Mouse (Mus musculus) forebrain, embryonic 12.5 days (tissue): Measurements from ENCODE around the gene Arf5. TPM values are rescaled to one million over a fixed set of nuclear protein-coding genes. Genes with fewer than 3 reads are reported as not detected.

ENCODE experiments used
- ATAC-seq: fragments of 200-750 bp; cut with Nextera tagmentation; 2 replicates; pipeline ENCODE4 v1.8.0; 2017; ENCODE audit warnings: moderate TSS enrichment; ENCODE audit not compliant: low FRiP score
- H3K27ac ChIP-seq: fragments of 300-500 bp; sonication (generic); 2 replicates; pipeline ENCODE4 v1.5.1; 2016; ENCODE audit warnings: mild to moderate bottlenecking
- H3K27me3 ChIP-seq: fragments of 300-500 bp; sonication (generic); 2 replicates; pipeline ENCODE4 v1.6.1; 2016; ENCODE audit warnings: mild to moderate bottlenecking
- H3K36me3 ChIP-seq: fragments of 300-500 bp; sonication (generic); replicated peaks from 2 replicates; pipeline ENCODE4 v1.6.1; 2016; ENCODE audit warnings: mild to moderate bottlenecking
- H3K4me1 ChIP-seq: fragments of 300-500 bp; sonication (generic); 2 replicates; pipeline ENCODE4 v1.6.1; 2016
- H3K4me2 ChIP-seq: fragments of 300-500 bp; sonication (generic); 2 replicates; pipeline ENCODE4 v1.6.1; 2016; ENCODE audit warnings: mild to moderate bottlenecking, moderate library complexity
- H3K4me3 ChIP-seq: fragments of 300-500 bp; sonication (generic); replicated peaks from 2 replicates; pipeline ENCODE4 v1.5.1; 2016; ENCODE audit warnings: mild to moderate bottlenecking
- H3K9ac ChIP-seq: fragments of 300-500 bp; sonication (generic); 2 replicates; pipeline ENCODE4 v1.6.1; 2016; ENCODE audit warnings: mild to moderate bottlenecking
- H3K9me3 ChIP-seq: fragments of 300-500 bp; sonication (generic); 2 replicates; pipeline ENCODE4 v1.6.1; 2016
- WGBS: fragments of 180-500 bp; shearing (Covaris S2); methylation state at CpG from one replicate; pipeline ENCODE4 v1.1.7; 2016; 5-methylcytosine and 5-hydroxymethylcytosine counted together
- polyA plus RNA-seq: library from polyadenylated mRNA; unstranded; fragments of >200 nt; fragmentation: Nextera tagmentation; extraction: Ambion mirVana; gene quantifications from 2 replicates; pipeline ENCODE4 v1.2.1, GENCODE M21; 2016

Gene Arf5
- polyA plus RNA-seq: 288 and 291 TPM in 2 replicates

DNA sequence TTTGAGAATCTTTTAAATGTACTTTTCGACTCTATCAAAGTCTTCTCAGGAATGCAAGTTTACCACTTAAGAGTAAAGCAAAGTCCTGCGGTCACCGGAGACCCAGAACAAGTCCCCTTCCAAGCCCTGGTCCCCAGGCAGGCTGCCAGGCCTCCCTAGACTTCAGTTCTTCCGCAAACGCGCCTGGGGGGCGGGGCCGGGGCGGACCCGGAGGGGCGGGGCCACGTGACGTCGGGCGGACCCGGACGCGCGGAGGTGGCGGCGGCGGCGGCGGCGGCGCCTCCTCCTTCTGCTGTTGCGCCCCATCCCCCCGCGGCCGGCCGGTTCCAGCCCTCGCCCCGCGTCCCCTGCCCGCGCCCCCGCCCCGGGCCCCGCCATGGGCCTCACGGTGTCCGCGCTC, at the start of gene Arf5:
Arf5 (plus strand) TSS at position 248 of the 400 bp plus-strand sequence.
- Histone ChIP-seq H3K9me3 (no peaks in the 10 kb centered on the region), H3K27me3 (no peaks in the 10 kb centered on the region), H3K4me2 (peak within 1 kb of the TSS; percentile 66), H3K36me3 (peaks cover 18% of the 10 kb centered on the region), H3K9ac (peak within 1 kb of the TSS; percentile 94), H3K4me3 (peak within 1 kb of the TSS; percentile 86), H3K27ac (peak within 1 kb of the TSS; percentile 75), H3K4me1 (peaks cover 36% of the 10 kb centered on the region)
- under 1% methylated on average over 40 of the region's 42 CpGs for WGBS
- peak; percentile 86 for ATAC-seq

DNA sequence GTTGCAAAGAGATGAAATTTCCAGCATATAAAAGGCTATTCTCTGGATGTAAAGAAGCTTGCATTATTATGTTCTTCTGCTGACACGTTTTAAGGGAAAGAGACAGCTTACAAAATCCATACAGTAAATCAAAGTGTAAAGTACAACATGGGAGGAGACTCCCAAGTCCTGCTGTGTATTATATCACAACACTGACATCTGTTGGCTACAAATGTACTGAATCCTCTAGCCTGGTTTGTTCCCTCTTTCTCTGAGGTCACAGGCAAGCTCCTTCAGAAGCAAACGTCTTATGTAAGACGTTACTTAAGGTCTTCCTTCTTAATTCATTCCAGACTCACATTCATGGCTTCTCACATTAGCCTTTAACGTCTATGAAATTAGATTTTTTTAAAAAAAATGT, 41.4 kb upstream of the Arf5 start:
- H3K36me3 ChIP-seq: no peaks in the 10 kb centered on the region
- H3K27me3 ChIP-seq: 0 out of 2 replicates have a peak, but pooled peaks cover 3% of the 10 kb centered on the region
- no peaks in the 10 kb centered on the region for H3K9me3 ChIP-seq
- H3K4me2 ChIP-seq: no peak overlapping the region
- H3K4me1 ChIP-seq: no peaks in the 10 kb centered on the region
- 59% methylated on average over 4 of the region's 4 CpGs for whole genome bisulfite sequencing
- H3K4me3 ChIP-seq: no peak overlapping the region
- H3K27ac ChIP-seq: no peak overlapping the region
- no peak for ATAC-seq
- no peak overlapping the region for H3K9ac ChIP-seq

DNA sequence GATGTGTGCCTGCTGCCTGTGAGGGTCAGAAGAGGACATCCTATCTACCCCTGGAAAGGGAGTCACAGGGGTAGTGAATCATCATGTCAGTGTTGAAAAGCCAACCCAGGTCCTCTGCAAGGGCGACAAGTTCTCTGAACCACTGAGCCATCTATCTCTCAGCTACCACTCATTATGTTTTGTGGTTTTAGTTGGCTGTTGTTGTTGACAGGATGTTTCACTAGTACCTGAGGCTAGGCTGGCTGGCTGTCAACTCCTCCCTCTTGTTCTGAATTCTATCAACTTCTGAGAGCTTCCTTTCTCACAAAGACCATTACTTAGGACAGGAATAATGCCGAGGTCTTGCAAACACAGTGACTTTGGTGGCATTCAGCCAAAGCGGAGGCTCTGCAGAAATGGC, 38.2 kb upstream of the Arf5 start:
- Histone ChIP-seq H3K36me3 (no peaks in the 10 kb centered on the region), H3K9me3 (no peaks in the 10 kb centered on the region), H3K4me2 (no peak overlapping the region), H3K27ac (no peak overlapping the region), H3K27me3 (0 out of 2 replicates have a peak, but pooled peaks cover 3% of the 10 kb centered on the region), H3K4me1 (no peaks in the 10 kb centered on the region), H3K9ac (no peak overlapping the region), H3K4me3 (no peak overlapping the region)
- no peak for ATAC-seq
- WGBS: 78% methylated on average over 3 of the region's 3 CpGs

DNA sequence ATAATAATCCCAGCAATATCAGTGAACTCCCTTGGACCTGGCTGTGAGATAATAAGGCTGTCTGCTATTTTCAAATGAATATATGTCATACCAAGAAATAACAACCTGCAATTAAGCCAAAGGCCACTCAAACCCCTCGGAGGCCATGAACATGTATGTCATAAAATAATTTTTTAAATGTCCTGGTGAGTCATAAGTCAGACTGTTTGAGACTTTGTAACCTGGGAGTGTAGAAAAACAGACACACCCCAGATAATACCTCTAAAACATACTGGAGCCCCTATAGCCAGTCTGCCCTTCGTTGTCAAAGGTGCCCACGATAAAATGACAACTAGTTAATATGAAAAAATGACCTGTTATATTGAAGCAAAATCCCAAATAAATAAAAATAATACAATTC, 34.3 kb upstream of the Arf5 start:
- no peaks in the 10 kb centered on the region for H3K9me3 ChIP-seq
- H3K9ac ChIP-seq: no peak overlapping the region
- no peak for ATAC-seq
- peaks cover 28% of the 10 kb centered on the region for H3K27me3 ChIP-seq
- no peak overlapping the region for H3K27ac ChIP-seq
- no peaks in the 10 kb centered on the region for H3K4me1 ChIP-seq
- H3K4me2 ChIP-seq: no peak overlapping the region
- no peaks in the 10 kb centered on the region for H3K36me3 ChIP-seq
- WGBS: 96% methylated on average over 3 of the region's 3 CpGs
- H3K4me3 ChIP-seq: no peak overlapping the region

DNA sequence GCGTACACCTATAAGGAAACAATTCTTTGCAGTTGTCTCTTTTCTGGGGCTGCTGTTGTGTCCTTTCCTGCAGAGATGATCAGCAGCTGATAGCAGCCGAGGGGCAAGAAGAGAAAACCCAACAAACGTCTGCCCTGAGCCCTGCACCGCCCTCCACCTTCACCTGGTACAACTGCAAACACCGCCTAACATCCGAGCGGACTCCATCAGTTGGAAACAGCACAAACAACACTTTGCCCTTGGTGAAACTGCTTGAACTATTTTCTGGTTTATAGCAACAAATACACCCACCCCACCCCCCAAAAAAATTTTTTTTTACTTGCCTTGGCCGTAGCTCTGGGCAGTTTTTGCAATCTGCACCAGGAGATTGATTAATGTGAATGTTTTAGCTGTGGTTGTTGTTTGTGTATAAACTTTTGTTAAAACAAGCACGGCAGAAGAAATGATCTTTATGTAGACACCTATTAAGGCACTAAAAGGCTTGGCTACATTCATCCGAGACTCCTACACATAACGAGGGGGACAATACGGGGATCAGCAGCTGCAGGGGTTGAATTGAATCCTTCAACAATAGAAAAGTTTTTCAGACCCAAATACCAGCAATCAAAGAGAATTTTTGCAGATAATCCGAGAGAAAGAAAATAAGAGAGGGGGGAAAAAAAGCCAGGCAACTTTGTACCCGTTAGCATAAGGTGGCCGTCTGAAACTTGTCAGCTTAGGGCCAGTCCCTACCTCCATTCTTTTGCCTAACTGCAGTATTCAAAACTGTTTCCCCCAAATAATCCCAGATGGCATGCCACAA, 27.1 kb upstream of the Arf5 start:
- peak overlapping the region; percentile 47 for H3K4me3 ChIP-seq
- no peaks in the 10 kb centered on the region for H3K36me3 ChIP-seq
- H3K9me3 ChIP-seq: 0 out of 2 replicates have a peak, but pooled peaks cover 4% of the 10 kb centered on the region
- peak; percentile 57 for ATAC-seq
- H3K27ac ChIP-seq: peak overlapping the region; percentile 83; the same call in 1 of the 2 replicates
- 3% methylated on average over 15 of the region's 15 CpGs for WGBS
- H3K4me1 ChIP-seq: peaks cover 24% of the 10 kb centered on the region
- H3K9ac ChIP-seq: peak overlapping the region; percentile 7; the same call in 1 of the 2 replicates
- H3K27me3 ChIP-seq: peaks cover 62% of the 10 kb centered on the region
- H3K4me2 ChIP-seq: peak overlapping the region; percentile 76

DNA sequence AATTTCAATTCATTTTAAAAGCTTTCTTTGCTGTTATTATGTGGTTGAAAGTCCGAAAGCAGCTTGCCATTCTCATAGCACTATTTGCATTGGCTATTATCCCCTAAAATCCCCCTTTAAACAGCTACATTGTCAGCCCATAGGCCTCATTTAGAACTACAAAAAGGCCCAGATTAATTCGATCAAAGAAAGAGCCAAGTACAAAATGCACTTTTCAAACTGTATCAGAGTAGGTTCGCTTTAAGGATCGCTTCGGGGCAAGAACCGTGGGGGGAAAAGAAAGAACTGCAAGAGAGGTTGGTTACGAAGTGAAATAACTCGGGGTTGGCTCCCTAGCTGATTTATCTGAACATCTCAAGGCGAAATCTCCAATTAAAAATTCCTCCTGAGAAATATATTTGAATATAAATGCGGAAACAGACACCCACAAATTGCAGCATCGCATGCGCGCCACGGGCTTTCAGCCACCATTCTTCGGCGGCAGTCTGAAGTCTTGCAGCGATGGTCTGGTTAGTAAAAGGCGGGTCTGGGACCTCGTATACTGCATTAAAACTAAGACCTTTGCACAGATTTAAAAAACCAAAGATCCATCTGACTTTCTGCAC, 26.4 kb upstream of the Arf5 start:
- peaks cover 64% of the 10 kb centered on the region for H3K27me3 ChIP-seq
- H3K36me3 ChIP-seq: no peaks in the 10 kb centered on the region
- WGBS: under 1% methylated on average over 19 of the region's 19 CpGs
- H3K4me3 ChIP-seq: peak overlapping the region; percentile 47
- 0 out of 2 replicates have a peak, but pooled peaks cover 4% of the 10 kb centered on the region for H3K9me3 ChIP-seq
- H3K27ac ChIP-seq: peak overlapping the region; percentile 83
- peak overlapping the region; percentile 76 for H3K4me2 ChIP-seq
- ATAC-seq: peak; percentile 71
- H3K9ac ChIP-seq: peak overlapping the region; percentile 53
- H3K4me1 ChIP-seq: peaks cover 24% of the 10 kb centered on the region

DNA sequence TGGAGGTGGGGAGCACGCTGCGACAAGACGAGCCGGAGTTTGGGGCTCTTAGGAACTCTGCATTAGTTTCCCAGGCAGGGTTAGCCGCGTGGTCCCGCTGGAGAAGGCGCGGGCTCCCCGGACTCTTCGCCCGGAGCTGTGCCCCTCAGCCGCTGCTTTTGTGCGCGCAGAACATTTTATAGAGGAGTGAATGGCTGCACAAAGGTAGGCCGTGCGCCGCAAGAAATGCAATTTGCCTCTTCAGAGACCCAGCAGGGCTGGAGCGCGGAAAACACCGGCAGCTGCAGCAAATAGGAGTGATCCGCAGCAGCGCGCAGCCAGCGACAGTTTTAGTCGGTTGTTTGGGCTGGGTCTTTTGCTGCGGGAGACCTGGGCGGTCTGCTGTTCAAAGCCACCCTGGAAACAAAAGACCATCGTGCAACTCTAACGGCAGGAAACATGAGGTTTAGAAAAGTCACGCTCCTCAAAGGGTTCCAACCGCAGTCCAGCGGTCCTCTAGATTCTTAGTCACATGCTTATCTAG, 25.6 kb upstream of the Arf5 start, which contains the start of gene Zfp800:
Zfp800 (minus strand) TSS at position 325 of the 523 bp plus-strand sequence.
- peak within 1 kb of the TSS; percentile 83 for H3K27ac ChIP-seq
- WGBS: under 1% methylated on average over 33 of the region's 33 CpGs

DNA sequence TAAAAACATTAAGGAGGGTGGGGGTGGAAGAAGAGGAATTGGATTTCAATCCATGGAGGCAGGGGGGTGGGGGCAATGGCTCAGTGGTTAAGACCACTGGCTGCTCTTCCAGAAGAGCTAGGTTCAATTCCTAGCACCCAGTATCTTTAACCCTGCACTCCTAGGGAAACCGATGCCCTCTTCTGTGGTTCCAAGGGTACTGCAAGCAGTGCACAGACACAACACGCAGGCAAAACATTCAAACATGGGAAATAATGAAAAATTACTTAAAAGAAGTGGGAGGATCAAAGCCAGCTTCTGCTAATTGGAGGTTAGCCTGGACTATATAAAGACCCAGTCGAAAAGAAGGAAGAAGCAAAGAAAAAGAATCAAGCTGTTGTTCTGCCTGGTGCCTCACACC, 24.6 kb upstream of the Arf5 start:
- WGBS: 90% methylated on average over 3 of the region's 3 CpGs
- no peak overlapping the region for H3K27ac ChIP-seq
- 0 out of 2 replicates have a peak, but pooled peaks cover 4% of the 10 kb centered on the region for H3K9me3 ChIP-seq
- H3K9ac ChIP-seq: no peak overlapping the region
- no peaks in the 10 kb centered on the region for H3K36me3 ChIP-seq
- peaks cover 52% of the 10 kb centered on the region for H3K27me3 ChIP-seq
- no peak overlapping the region for H3K4me2 ChIP-seq
- ATAC-seq: no peak
- H3K4me3 ChIP-seq: no peak overlapping the region
- peaks cover 24% of the 10 kb centered on the region for H3K4me1 ChIP-seq

More for the DNA sequence above, 25.6 kb upstream of the Arf5 start, which contains the start of gene Zfp800:
- peak within 1 kb of the TSS; percentile 47 for H3K4me3 ChIP-seq
- ATAC-seq: peak; percentile 47; the same call in 1 of the 2 replicates
- H3K4me2 ChIP-seq: peak within 1 kb of the TSS; percentile 76
- H3K27me3 ChIP-seq: peaks cover 58% of the 10 kb centered on the region
- H3K9me3 ChIP-seq: 0 out of 2 replicates have a peak, but pooled peaks cover 4% of the 10 kb centered on the region
- peak within 1 kb of the TSS; percentile 53 for H3K9ac ChIP-seq
- H3K36me3 ChIP-seq: no peaks in the 10 kb centered on the region
- H3K4me1 ChIP-seq: peaks cover 24% of the 10 kb centered on the region

DNA sequence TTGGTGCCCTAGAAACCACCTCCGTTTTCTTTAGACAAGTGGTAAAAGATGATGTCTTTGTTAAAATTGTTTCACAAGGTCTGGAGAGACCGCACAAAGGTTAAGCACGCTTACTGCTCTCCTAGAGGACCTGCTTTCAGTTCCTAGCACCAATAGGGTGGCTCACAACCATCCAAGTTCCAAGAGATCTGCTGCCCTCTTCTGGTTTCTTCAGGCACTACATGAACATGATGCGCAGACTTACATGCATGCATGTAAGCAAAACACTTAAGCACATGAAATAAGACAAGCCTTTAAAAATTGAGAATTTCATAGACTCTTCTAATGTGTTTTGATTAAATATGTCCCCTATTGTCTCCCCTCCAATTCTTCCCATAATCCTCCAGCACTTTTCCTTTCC, 23.6 kb upstream of the Arf5 start:
- no peak overlapping the region for H3K9ac ChIP-seq
- ATAC-seq: no peak
- WGBS: 91% methylated on average over 4 of the region's 4 CpGs
- no peaks in the 10 kb centered on the region for H3K36me3 ChIP-seq
- H3K4me2 ChIP-seq: no peak overlapping the region
- H3K4me1 ChIP-seq: peaks cover 24% of the 10 kb centered on the region
- H3K27me3 ChIP-seq: peaks cover 42% of the 10 kb centered on the region
- no peak overlapping the region for H3K4me3 ChIP-seq
- H3K9me3 ChIP-seq: 0 out of 2 replicates have a peak, but pooled peaks cover 4% of the 10 kb centered on the region
- H3K27ac ChIP-seq: no peak overlapping the region

DNA sequence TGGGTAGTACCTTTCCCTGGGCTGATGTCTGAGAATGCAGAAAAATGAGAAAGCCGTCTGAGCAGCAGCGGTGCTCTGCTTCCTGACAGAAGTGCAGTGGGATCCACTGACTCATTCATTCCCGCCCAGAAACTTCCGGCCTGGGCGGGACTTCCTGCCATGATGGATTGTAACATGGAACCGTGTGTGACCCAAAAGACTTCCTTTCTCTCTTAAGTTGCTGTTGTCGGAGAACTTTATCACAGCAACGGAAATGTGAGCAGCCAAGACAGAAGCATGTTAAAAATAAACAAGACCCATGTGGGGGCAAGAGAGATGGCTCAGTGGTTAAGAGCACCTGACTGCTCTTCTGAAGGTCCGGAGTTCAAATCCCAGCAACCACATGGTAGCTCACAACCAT, 13.3 kb upstream of the Arf5 start:
- H3K9ac ChIP-seq: no peak overlapping the region
- no peak for ATAC-seq

DNA sequence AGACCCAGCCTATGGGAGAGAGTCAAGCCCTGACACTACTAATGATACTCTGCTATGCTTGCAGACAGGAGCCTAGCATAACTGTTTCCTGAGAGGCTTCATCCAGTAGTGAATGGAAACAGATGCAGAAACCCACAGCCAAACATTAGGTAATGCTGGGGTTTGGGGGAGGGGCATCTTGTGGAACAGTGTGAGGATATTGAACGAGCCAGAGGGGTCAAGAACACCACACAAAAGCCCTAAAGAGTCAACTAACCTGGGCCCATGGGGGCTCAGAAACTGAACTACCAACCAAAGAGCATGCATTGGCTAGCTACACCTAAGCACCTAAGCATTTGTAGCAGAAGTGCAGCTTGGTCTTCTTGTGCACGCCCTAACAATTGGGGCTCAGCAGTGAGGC, 12.1 kb upstream of the Arf5 start:
- WGBS: 75% methylated on average over 2 of the region's 2 CpGs
- Histone ChIP-seq H3K36me3 (peaks cover 15% of the 10 kb centered on the region), H3K9ac (no peak overlapping the region), H3K4me2 (no peak overlapping the region), H3K4me3 (no peak overlapping the region), H3K4me1 (no peaks in the 10 kb centered on the region), H3K27me3 (no peaks in the 10 kb centered on the region), H3K9me3 (no peaks in the 10 kb centered on the region), H3K27ac (no peak overlapping the region)
- no peak for ATAC-seq

More for the DNA sequence above, 13.3 kb upstream of the Arf5 start:
- 0 out of 2 replicates have a peak, but pooled peaks cover under 1% of the 10 kb centered on the region for H3K9me3 ChIP-seq
- H3K4me1 ChIP-seq: no peaks in the 10 kb centered on the region
- no peak overlapping the region for H3K27ac ChIP-seq
- no peak overlapping the region for H3K4me2 ChIP-seq
- no peak overlapping the region for H3K4me3 ChIP-seq
- peaks cover 7% of the 10 kb centered on the region for H3K36me3 ChIP-seq
- 91% methylated on average over 9 of the region's 9 CpGs for WGBS
- no peaks in the 10 kb centered on the region for H3K27me3 ChIP-seq

DNA sequence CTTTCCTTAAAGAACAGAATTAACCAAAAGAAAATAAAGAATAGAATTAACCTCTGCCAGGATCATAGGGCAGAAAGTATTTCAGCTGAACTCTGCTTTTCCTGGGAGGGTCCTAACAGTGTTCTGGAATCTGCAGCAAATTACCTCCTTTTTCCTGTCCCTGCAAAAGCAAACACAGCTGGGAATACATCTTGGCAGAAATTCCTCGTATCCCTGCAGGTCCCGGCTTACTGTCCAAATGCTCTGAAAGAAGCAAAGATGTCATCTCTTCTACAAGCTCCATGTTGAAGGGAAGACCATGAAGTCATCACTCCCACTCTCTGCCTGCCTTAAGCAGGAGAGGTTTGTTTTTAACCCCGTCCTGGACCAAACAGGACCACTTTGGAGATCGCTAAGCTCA, 6.4 kb upstream of the Arf5 start:
- H3K4me3 ChIP-seq: no peak overlapping the region
- H3K9ac ChIP-seq: no peak overlapping the region
- no peak overlapping the region for H3K4me2 ChIP-seq
- H3K27ac ChIP-seq: no peak overlapping the region
- H3K4me1 ChIP-seq: peaks cover 20% of the 10 kb centered on the region
- ATAC-seq: no peak
- no peaks in the 10 kb centered on the region for H3K9me3 ChIP-seq
- H3K27me3 ChIP-seq: no peaks in the 10 kb centered on the region
- WGBS: 89% methylated on average over 4 of the region's 4 CpGs
- H3K36me3 ChIP-seq: peaks cover 43% of the 10 kb centered on the region
